Mouse (Mus musculus) lung, embryonic 16.5 days (tissue): Measurements from ENCODE around the gene Pcgf6. TPM values are rescaled to one million over a fixed set of nuclear protein-coding genes. Genes with fewer than 3 reads are reported as not detected.

Experiments
- ATAC-seq: fragments of 200-750 bp; cut with Nextera tagmentation; 2 replicates; pipeline ENCODE4 v1.8.0; 2017; ENCODE audit warnings: low read depth, mild to moderate bottlenecking, moderate library complexity
- H3K27ac ChIP-seq: fragments of 300-500 bp; sonication (generic); 2 replicates; pipeline ENCODE4 v1.5.1; 2014; ENCODE audit warnings: mild to moderate bottlenecking, control low read depth, low read length
- H3K27me3 ChIP-seq: fragments of 300-500 bp; sonication (generic); 2 replicates; pipeline ENCODE4 v1.6.1; 2014; ENCODE audit warnings: low read depth, low read length, mixed read lengths; ENCODE audit not compliant: control insufficient read depth, insufficient read depth
- H3K36me3 ChIP-seq: fragments of 300-500 bp; sonication (generic); 2 replicates; pipeline ENCODE4 v1.6.1; 2014; ENCODE audit warnings: low read length; ENCODE audit not compliant: control insufficient read depth, insufficient read depth
- H3K4me1 ChIP-seq: fragments of 300-500 bp; sonication (generic); replicated peaks from 2 replicates; pipeline ENCODE4 v1.6.1; 2014; ENCODE audit warnings: low read length, mixed read lengths; ENCODE audit not compliant: control insufficient read depth, insufficient read depth
- H3K4me2 ChIP-seq: fragments of 300-500 bp; sonication (generic); 2 replicates; pipeline ENCODE4 v1.6.1; 2014; ENCODE audit warnings: low read depth, low read length, control low read depth
- H3K4me3 ChIP-seq: fragments of 300-500 bp; sonication (generic); 2 replicates; pipeline ENCODE4 v1.5.1; 2014; ENCODE audit warnings: mild to moderate bottlenecking, low read length, control low read depth
- H3K9ac ChIP-seq: fragments of 300-500 bp; sonication (generic); 2 replicates; pipeline ENCODE4 v1.6.1; 2014; ENCODE audit warnings: low read length, control low read depth
- H3K9me3 ChIP-seq: fragments of 300-500 bp; sonication (generic); 2 replicates; pipeline ENCODE4 v1.6.1; 2016; ENCODE audit warnings: low read length; ENCODE audit not compliant: control insufficient read depth
- WGBS: fragments of 180-500 bp; shearing (Covaris S2); extraction: QIAGEN DNeasy Blood & Tissue Kit; methylation state at CpG from one replicate; pipeline ENCODE4 v1.1.7; 2014; 5-methylcytosine and 5-hydroxymethylcytosine counted together
- polyA plus RNA-seq: library from polyadenylated mRNA; unstranded; fragments of >200 nt; fragmentation: Nextera tagmentation; extraction: Ambion mirVana; gene quantifications from 2 replicates; pipeline ENCODE4 v1.2.1, GENCODE M21; 2015

Pcgf6 gene
- polyA plus RNA-seq: 13.0 and 14.4 TPM in 2 replicates

- H3K4me3 ChIP-seq: peak within 1 kb of the TSS; percentile 91
- peak within 1 kb of the TSS; percentile 85 for H3K9ac ChIP-seq
- H3K4me1 ChIP-seq: peaks cover 12% of the 10 kb centered on the region
- no peaks in the 10 kb centered on the region for H3K9me3 ChIP-seq
- peak within 1 kb of the TSS; percentile 93 for H3K27ac ChIP-seq
- peak within 1 kb of the TSS; percentile 90 for H3K4me2 ChIP-seq
- under 1% methylated on average over 64 of the region's 75 CpGs for WGBS
- ATAC-seq: peak; percentile 94
- H3K27me3 ChIP-seq: no peaks in the 10 kb centered on the region
- H3K36me3 ChIP-seq: peaks cover 11% of the 10 kb centered on the region; the same call in 1 of the 2 replicates
These were observed at the start of gene Pcgf6 for GRCm38 (mm10) chr19:47050271-47051032. Gene Pcgf6 (minus strand): TSS chr19:47050906.

GRCm38 (mm10) chr19:47090550-47091156 is 39.9 kb upstream of the Pcgf6 start, which contains the start of the genes Usmg5 and Pdcd11:
Gene Usmg5 (minus strand): TSS chr19:47090647.
Gene Pdcd11 (plus strand): TSS chr19:47090768.
- Histone ChIP-seq H3K27ac (peak within 1 kb of the TSS; percentile 84), H3K4me3 (peak within 1 kb of the TSS; percentile 90), H3K4me2 (peak within 1 kb of the TSS; percentile 81), H3K4me1 (peaks cover 9% of the 10 kb centered on the region), H3K36me3 (peaks cover 11% of the 10 kb centered on the region), H3K27me3 (no peaks in the 10 kb centered on the region), H3K9ac (peak within 1 kb of the TSS; percentile 98), H3K9me3 (no peaks in the 10 kb centered on the region)
- under 1% methylated on average over 56 of the region's 56 CpGs for WGBS
- peak; percentile 99 for ATAC-seq

GRCm38 (mm10) chr19:47089718-47090525 is 39.2 kb upstream of the Pcgf6 start:
- Histone ChIP-seq H3K36me3 (peaks cover 8% of the 10 kb centered on the region), H3K9ac (peak overlapping the region; percentile 98), H3K4me1 (peaks cover 9% of the 10 kb centered on the region), H3K9me3 (no peaks in the 10 kb centered on the region), H3K4me2 (peak overlapping the region; percentile 81), H3K27ac (peak overlapping the region; percentile 84), H3K27me3 (no peaks in the 10 kb centered on the region), H3K4me3 (peak overlapping the region; percentile 90)
- WGBS: 1% methylated on average over 36 of the region's 36 CpGs
- ATAC-seq: peak; percentile 77

- Histone ChIP-seq H3K9ac (no peak overlapping the region), H3K4me1 (peaks cover 9% of the 10 kb centered on the region), H3K9me3 (no peaks in the 10 kb centered on the region), H3K27ac (no peak overlapping the region), H3K36me3 (peaks cover 18% of the 10 kb centered on the region), H3K27me3 (no peaks in the 10 kb centered on the region), H3K4me2 (no peak overlapping the region), H3K4me3 (no peak overlapping the region)
- ATAC-seq: no peak
- WGBS: 80% methylated on average over 3 of the region's 3 CpGs
These were observed 37.5 kb upstream of the Pcgf6 start for GRCm38 (mm10) chr19:47088226-47088625.

GRCm38 (mm10) chr19:47067924-47068611 is 17.4 kb upstream of the Pcgf6 start:
- peaks cover 12% of the 10 kb centered on the region for H3K36me3 ChIP-seq
- no peaks in the 10 kb centered on the region for H3K9me3 ChIP-seq
- peak overlapping the region; percentile 75 for H3K4me2 ChIP-seq
- peak overlapping the region; percentile 98 for H3K4me3 ChIP-seq
- WGBS: under 1% methylated on average over 55 of the region's 72 CpGs
- peak overlapping the region; percentile 89 for H3K27ac ChIP-seq
- no peaks in the 10 kb centered on the region for H3K27me3 ChIP-seq
- ATAC-seq: peak; percentile 96
- H3K9ac ChIP-seq: peak overlapping the region; percentile 92
- peaks cover 11% of the 10 kb centered on the region for H3K4me1 ChIP-seq

GRCm38 (mm10) chr19:47067096-47067882 is 16.6 kb upstream of the Pcgf6 start, which contains the start of gene Taf5:
Gene Taf5 (plus strand): TSS chr19:47067746.
- H3K4me3 ChIP-seq: peak within 1 kb of the TSS; percentile 98
- peak within 1 kb of the TSS; percentile 92 for H3K9ac ChIP-seq
- peaks cover 6% of the 10 kb centered on the region for H3K36me3 ChIP-seq
- H3K27me3 ChIP-seq: no peaks in the 10 kb centered on the region
- peak within 1 kb of the TSS; percentile 75 for H3K4me2 ChIP-seq
- peak; percentile 87 for ATAC-seq
- WGBS: 9% methylated on average over 42 of the region's 49 CpGs
- no peaks in the 10 kb centered on the region for H3K9me3 ChIP-seq
- peaks cover 11% of the 10 kb centered on the region for H3K4me1 ChIP-seq
- H3K27ac ChIP-seq: peak within 1 kb of the TSS; percentile 89

GRCm38 (mm10) chr19:47065860-47066259 is 15.2 kb upstream of the Pcgf6 start:
- Histone ChIP-seq H3K9ac (no peak overlapping the region), H3K27ac (no peak overlapping the region), H3K4me2 (no peak overlapping the region), H3K4me3 (no peak overlapping the region), H3K36me3 (no peaks in the 10 kb centered on the region), H3K27me3 (no peaks in the 10 kb centered on the region), H3K4me1 (peaks cover 11% of the 10 kb centered on the region), H3K9me3 (no peaks in the 10 kb centered on the region)
- 80% methylated on average over 3 of the region's 3 CpGs for WGBS
- ATAC-seq: no peak

- Histone ChIP-seq H3K9ac (no peak overlapping the region), H3K27me3 (no peaks in the 10 kb centered on the region), H3K4me1 (no peaks in the 10 kb centered on the region), H3K27ac (no peak overlapping the region), H3K4me3 (no peak overlapping the region), H3K4me2 (no peak overlapping the region), H3K36me3 (no peaks in the 10 kb centered on the region), H3K9me3 (no peaks in the 10 kb centered on the region)
- no peak for ATAC-seq
- WGBS: 46% methylated on average over 1 of the region's 1 CpGs
These were observed 7.0 kb upstream of the Pcgf6 start for GRCm38 (mm10) chr19:47057684-47058083.
